Mouse (Mus musculus): ENCODE data around the gene Rbm20. TPM values are rescaled to one million over a fixed set of nuclear protein-coding genes. Genes with fewer than 3 reads are reported as not detected.
A peak's percentile ranks its signal among the peaks of the same experiment; 100 is the strongest.
"Not testable (repeated sequence)": the region's sequence is repeated elsewhere in the genome, so short reads cannot be mapped to it uniquely, and the experiment has no call there.

Gene Rbm20
- polyA plus RNA-seq, 1 experiment = 3.1 TPM

- Histone ChIP-seq H3K27me3 (ENCODE audit: control insufficient read depth, insufficient read depth, low read length) (no peaks in the 10 kb centered on the region; the same call in 1 of the 2 replicates), H3K4me3 (replicated peaks; ENCODE audit: insufficient read depth, low read depth, low read length) (no peak overlapping the region), H3K4me1 (ENCODE audit: control insufficient read depth, insufficient read depth, low read length) (peaks cover 3% of the 10 kb centered on the region; the same call in 1 of the 2 replicates), H3K27ac (ENCODE audit: insufficient read depth, low read length) (no peak overlapping the region)
- no peak for DNase-seq
- TF ChIP-seq POLR2A (IDR thresholded peaks at IDR 0.05; ENCODE audit: borderline replicate concordance, insufficient read depth, low read length) (no peak), CTCF (IDR thresholded peaks at IDR 0.05; ENCODE audit: borderline replicate concordance, insufficient read depth, low read depth, low read length) (peak; percentile 38)
- 54% methylated on average over 6 of the region's 6 CpGs for WGBS
Measured at GRCm38 (mm10) chr19:53649361-53649760, 27.7 kb upstream of the Rbm20 start.

- DNase-seq = no peak
- no peak overlapping the region for H3K27ac ChIP-seq (ENCODE audit: insufficient read depth, low read length)
- H3K4me1 ChIP-seq (ENCODE audit: control insufficient read depth, insufficient read depth, low read length) = peaks cover 3% of the 10 kb centered on the region; the same call in 1 of the 2 replicates
- H3K27me3 ChIP-seq (ENCODE audit: control insufficient read depth, insufficient read depth, low read length) = no peaks in the 10 kb centered on the region; the same call in 1 of the 2 replicates
- TF ChIP-seq POLR2A (IDR thresholded peaks at IDR 0.05; ENCODE audit: borderline replicate concordance, insufficient read depth, low read length) (no peak), CTCF (IDR thresholded peaks at IDR 0.05; ENCODE audit: borderline replicate concordance, insufficient read depth, low read depth, low read length) (no peak)
- WGBS = 49% methylated on average over 5 of the region's 5 CpGs
- no peak overlapping the region for H3K4me3 ChIP-seq (replicated peaks; ENCODE audit: insufficient read depth, low read depth, low read length)
Measured at GRCm38 (mm10) chr19:53649802-53650201, 27.3 kb upstream of the Rbm20 start.

GRCm38 (mm10) chr19:53650921-53651320 lies 26.2 kb upstream of the Rbm20 start:
- no peak for DNase-seq
- 82% methylated on average over 7 of the region's 7 CpGs for WGBS
- H3K4me3 ChIP-seq (replicated peaks; ENCODE audit: insufficient read depth, low read depth, low read length) = no peak overlapping the region
- H3K27ac ChIP-seq (ENCODE audit: insufficient read depth, low read length) = no peak overlapping the region
- no peak for TF ChIP-seq CTCF (IDR thresholded peaks at IDR 0.05; ENCODE audit: borderline replicate concordance, insufficient read depth, low read depth, low read length)
- TF ChIP-seq POLR2A (IDR thresholded peaks at IDR 0.05; ENCODE audit: borderline replicate concordance, insufficient read depth, low read length) = no peak
- H3K4me1 ChIP-seq (ENCODE audit: control insufficient read depth, insufficient read depth, low read length) = peaks cover 3% of the 10 kb centered on the region; the same call in 1 of the 2 replicates
- H3K27me3 ChIP-seq (ENCODE audit: control insufficient read depth, insufficient read depth, low read length) = no peaks in the 10 kb centered on the region; the same call in 1 of the 2 replicates

- DNase-seq = no peak
- Histone ChIP-seq H3K4me3 (replicated peaks; ENCODE audit: insufficient read depth, low read depth, low read length) (no peak overlapping the region), H3K4me1 (ENCODE audit: control insufficient read depth, insufficient read depth, low read length) (peaks cover 3% of the 10 kb centered on the region; the same call in 1 of the 2 replicates), H3K27me3 (ENCODE audit: control insufficient read depth, insufficient read depth, low read length) (no peaks in the 10 kb centered on the region; the same call in 1 of the 2 replicates), H3K27ac (ENCODE audit: insufficient read depth, low read length) (no peak overlapping the region)
- TF ChIP-seq CTCF (IDR thresholded peaks at IDR 0.05; ENCODE audit: borderline replicate concordance, insufficient read depth, low read depth, low read length) (no peak), POLR2A (IDR thresholded peaks at IDR 0.05; ENCODE audit: borderline replicate concordance, insufficient read depth, low read length) (no peak)
- 44% methylated on average over 9 of the region's 9 CpGs for WGBS
Measured at GRCm38 (mm10) chr19:53652267-53652666, 24.8 kb upstream of the Rbm20 start.

GRCm38 (mm10) chr19:53653624-53654467 lies 23.3 kb upstream of the Rbm20 start:
- 45% methylated on average over 20 of the region's 20 CpGs for WGBS
- H3K4me3 ChIP-seq (replicated peaks; ENCODE audit: insufficient read depth, low read depth, low read length) = no peak overlapping the region
- no peak for DNase-seq
- peaks cover 3% of the 10 kb centered on the region; the same call in 1 of the 2 replicates for H3K4me1 ChIP-seq (ENCODE audit: control insufficient read depth, insufficient read depth, low read length)
- no peak for TF ChIP-seq CTCF (IDR thresholded peaks at IDR 0.05; ENCODE audit: borderline replicate concordance, insufficient read depth, low read depth, low read length)
- no peak for TF ChIP-seq POLR2A (IDR thresholded peaks at IDR 0.05; ENCODE audit: borderline replicate concordance, insufficient read depth, low read length)
- H3K27me3 ChIP-seq (ENCODE audit: control insufficient read depth, insufficient read depth, low read length) = no peaks in the 10 kb centered on the region; the same call in 1 of the 2 replicates
- H3K27ac ChIP-seq (ENCODE audit: insufficient read depth, low read length) = no peak overlapping the region

GRCm38 (mm10) chr19:53656443-53656842 lies 20.7 kb upstream of the Rbm20 start:
- not testable (repeated sequence) for H3K27me3 ChIP-seq (ENCODE audit: control insufficient read depth, insufficient read depth, low read length); H3K27ac ChIP-seq (ENCODE audit: insufficient read depth, low read length); H3K4me3 ChIP-seq (replicated peaks; ENCODE audit: insufficient read depth, low read depth, low read length); H3K4me1 ChIP-seq (ENCODE audit: control insufficient read depth, insufficient read depth, low read length); DNase-seq
- 89% methylated on average over 11 of the region's 11 CpGs for WGBS

GRCm38 (mm10) chr19:53657437-53657836 lies 19.7 kb upstream of the Rbm20 start:
- no peaks in the 10 kb centered on the region; the same call in 1 of the 2 replicates for H3K27me3 ChIP-seq (ENCODE audit: control insufficient read depth, insufficient read depth, low read length)
- H3K27ac ChIP-seq (ENCODE audit: insufficient read depth, low read length) = no peak overlapping the region
- no peak overlapping the region for H3K4me3 ChIP-seq (replicated peaks; ENCODE audit: insufficient read depth, low read depth, low read length)
- TF ChIP-seq CTCF (IDR thresholded peaks at IDR 0.05; ENCODE audit: borderline replicate concordance, insufficient read depth, low read depth, low read length) (no peak), POLR2A (IDR thresholded peaks at IDR 0.05; ENCODE audit: borderline replicate concordance, insufficient read depth, low read length) (no peak)
- no peaks in the 10 kb centered on the region for H3K4me1 ChIP-seq (ENCODE audit: control insufficient read depth, insufficient read depth, low read length)
- DNase-seq = no peak
- WGBS = 93% methylated on average over 5 of the region's 5 CpGs
